Mouse (Mus musculus) kidney, adult 2 months (tissue): ENCODE data around the gene Wbp2.

Experiments
- CTCF ChIP-seq: fragments of 200-500 bp; conservative IDR thresholded peaks from 2 replicates; pipeline ENCODE4 v1.5.1; 2011; ENCODE audit warnings: low read depth, mild to moderate bottlenecking, control low read depth, low read length, moderate library complexity, mixed read lengths; ENCODE audit not compliant: insufficient read depth, insufficient read length
- POLR2A ChIP-seq: fragments of 200-500 bp; IDR thresholded peaks from one replicate; pipeline ENCODE4 v1.6.1; 2011; ENCODE audit warnings: low read depth, low read length, control low read depth

- no peak for TF ChIP-seq CTCF
- no peak for TF ChIP-seq POLR2A
Observed at GRCm38 (mm10) chr11:116105065-116105464, 18.3 kb upstream of the Wbp2 start.
